8 mouse cellular contexts compared by ENCODE assay signal in genomic region chr5:31295606-31296141, GRCm38 (mm10). TPM values are rescaled to one million over a fixed set of nuclear protein-coding genes. Genes with fewer than 3 reads are reported as not detected.
A peak's percentile ranks its signal among the peaks of the same experiment; 100 is the strongest.
DNase-seq lines count a peak whose midpoint lies in the region; ATAC-seq lines count a peak whose summit lies in the region.

Gene Fndc4, minus strand, starts transcription at chr5:31296080.

- WGBS in intestine, embryonic 16.5 days, result under 1% methylated on average over 35 of the region's 46 CpGs
- WGBS in limb, embryonic 15.5 days, result under 1% methylated on average over 35 of the region's 46 CpGs
- under 1% methylated on average over 46 of the region's 46 CpGs for WGBS in neural tube, embryonic 12.5 days

- no peaks in the 10 kb centered on the region for H3K9me3 ChIP-seq in intestine, embryonic 16.5 days (ENCODE audit: control insufficient read depth, low read length)
- no peaks in the 10 kb centered on the region for H3K9me3 ChIP-seq in limb, embryonic 15.5 days
- no peaks in the 10 kb centered on the region for H3K9me3 ChIP-seq in neural tube, embryonic 12.5 days

- peak within 1 kb of the TSS; percentile 99 for H3K4me2 ChIP-seq in intestine, embryonic 16.5 days (ENCODE audit: low read depth, low read length)
- peak within 1 kb of the TSS; percentile 89 for H3K4me2 ChIP-seq in limb, embryonic 15.5 days
- peak within 1 kb of the TSS; percentile 99 for H3K4me2 ChIP-seq in neural tube, embryonic 12.5 days (replicated peaks)

- DNase-seq in layer of hippocampus, adult 11-12 months (ENCODE audit: low spot score), result peak; percentile 43
- DNase-seq in layer of hippocampus, adult 9-10 months (ENCODE audit: low spot score), result no peak
- DNase-seq in cerebellum, adult 18-20 months, result peak; percentile 76
- peak; percentile 41 for DNase-seq in forelimb bud, embryonic 11.5 days (ENCODE audit: low read depth, low spot score)
- DNase-seq in T-cell, adult 2 months (ENCODE audit: low spot score), result no peak

- peak within 1 kb of the TSS; percentile 23; the same call in 1 of the 2 replicates for H3K27ac ChIP-seq in intestine, embryonic 16.5 days (ENCODE audit: low read length)
- H3K27ac ChIP-seq in limb, embryonic 15.5 days, result peak within 1 kb of the TSS; percentile 74
- H3K27ac ChIP-seq in neural tube, embryonic 12.5 days, result peak within 1 kb of the TSS; percentile 62; the same call in 1 of the 2 replicates

- H3K9ac ChIP-seq in intestine, embryonic 16.5 days (ENCODE audit: low read depth, low read length), result peak within 1 kb of the TSS; percentile 88
- H3K9ac ChIP-seq in limb, embryonic 15.5 days, result peak within 1 kb of the TSS; percentile 90
- H3K9ac ChIP-seq in neural tube, embryonic 12.5 days, result peak within 1 kb of the TSS; percentile 95

- H3K36me3 ChIP-seq in intestine, embryonic 16.5 days (ENCODE audit: control insufficient read depth, insufficient read depth, low read length), result no peaks in the 10 kb centered on the region
- peaks cover 16% of the 10 kb centered on the region for H3K36me3 ChIP-seq in limb, embryonic 15.5 days
- H3K36me3 ChIP-seq in neural tube, embryonic 12.5 days, result peaks cover 15% of the 10 kb centered on the region

- no peaks in the 10 kb centered on the region for H3K27me3 ChIP-seq in intestine, embryonic 16.5 days (replicated peaks; ENCODE audit: control insufficient read depth, insufficient read depth, low read length)
- H3K27me3 ChIP-seq in limb, embryonic 15.5 days, result no peaks in the 10 kb centered on the region; the same call in 1 of the 2 replicates
- H3K27me3 ChIP-seq in neural tube, embryonic 12.5 days (replicated peaks), result no peaks in the 10 kb centered on the region

- peak within 1 kb of the TSS; percentile 64 for H3K4me3 ChIP-seq in intestine, embryonic 16.5 days (ENCODE audit: low read length)
- H3K4me3 ChIP-seq in limb, embryonic 15.5 days, result peak within 1 kb of the TSS; percentile 88
- peak within 1 kb of the TSS; percentile 87 for H3K4me3 ChIP-seq in neural tube, embryonic 12.5 days

- H3K4me1 ChIP-seq in intestine, embryonic 16.5 days (ENCODE audit: control insufficient read depth, insufficient read depth, low read length), result peaks cover 12% of the 10 kb centered on the region
- H3K4me1 ChIP-seq in limb, embryonic 15.5 days, result peaks cover 20% of the 10 kb centered on the region
- peaks cover 29% of the 10 kb centered on the region for H3K4me1 ChIP-seq in neural tube, embryonic 12.5 days

- ATAC-seq in intestine, embryonic 16.5 days, result peak; percentile 53
- peak; percentile 32; the same call in 1 of the 2 replicates for ATAC-seq in limb, embryonic 15.5 days (ENCODE audit: insufficient number of reproducible peaks, low FRiP score, low TSS enrichment, low read depth)
- peak; percentile 72 for ATAC-seq in neural tube, embryonic 12.5 days (ENCODE audit: low FRiP score, low read depth)

RNA-seq across cellular contexts. Expression of gene Fndc4, which starts in this region (rescaled TPM):
- polyA plus RNA-seq in intestine, embryonic 16.5 days (2015; fragmentation: Nextera tagmentation; extraction: Ambion mirVana), result 18.3 and 19.3 TPM in 2 replicates
- polyA plus RNA-seq in limb, embryonic 15.5 days (2015; fragmentation: Nextera tagmentation; extraction: Ambion mirVana), result 63.2 and 76.9 TPM in 2 replicates
- 79.5 and 80.7 TPM in 2 replicates for polyA plus RNA-seq in neural tube, embryonic 12.5 days (2016; fragmentation: Nextera tagmentation; extraction: Ambion mirVana)

Comparison
In these comparisons a context has a peak if more than half of its experiments do, and no peak if none do; other contexts are left out.
1. DNase-seq: peak in layer of hippocampus, adult 11-12 months (single experiment), cerebellum, adult 18-20 months (2 of 2) and forelimb bud, embryonic 11.5 days (single experiment); none in layer of hippocampus, adult 9-10 months (single experiment) and T-cell, adult 2 months (single experiment).
2. H3K27ac ChIP-seq: peak in every context shown above with its lines; median percentile 74 in limb, embryonic 15.5 days; 62 in neural tube, embryonic 12.5 days; 23 in intestine, embryonic 16.5 days.
3. Peak in every context shown above with its lines, with median percentiles within 50 percentile points of each other: ATAC-seq, H3K4me2 ChIP-seq, H3K4me3 ChIP-seq and H3K9ac ChIP-seq.